Mouse (Mus musculus) Patski (cell line): Measurements from ENCODE around the gene Ntm. TPM values are rescaled to one million over a fixed set of nuclear protein-coding genes. Genes with fewer than 3 reads are reported as not detected.

Experiments
- ATAC-seq: fragments of 100-300 bp; one replicate; pipeline ENCODE4 v1.8.0; 2021
- CTCF ChIA-PET: fragments of 350-600 bp; sonication (Branson Sonifier 250); formaldehyde crosslinking; loops from one replicate; lab custom pipeline; 2022; ENCODE audit warnings: inconsistent platforms; lab: Charles Lee
- POLR2A ChIA-PET: fragments of 350-600 bp; sonication (Branson Sonifier 250); formaldehyde crosslinking; loops from one replicate; lab custom pipeline; 2022; ENCODE audit warnings: antibody characterized with exemption, inconsistent platforms; lab: Charles Lee
- DNase-seq: peaks from one replicate; pipeline ENCODE4 v3.0.0-alpha.2; 2011; ENCODE audit warnings: low read depth, low spot score
- H3K27me3 ChIP-seq: fragments of 371-371 bp; one replicate; pipeline ENCODE4 v1.5.1; 2021
- CTCF ChIP-seq: fragments of 100-300 bp; IDR thresholded peaks from one replicate; pipeline ENCODE4 v1.5.1; 2021
- in situ Hi-C: fragments of 300-500 bp; cut with MboI; formaldehyde crosslinking; loops from 3 replicates; pipeline ENCODE4 v1.11.1; 2018; ENCODE audit warnings: low pct_unique_long_range_greater_than_20kb, mixed read lengths
- polyA plus RNA-seq: library from polyadenylated mRNA; unstranded; gene quantifications from one replicate; pipeline ENCODE4 v1.2.3, GENCODE M21; 2021

The Ntm gene
- polyA plus RNA-seq, 1 experiment from 2014 or later = 13.4 TPM

- no peak for TF ChIP-seq CTCF
- in situ Hi-C loops = no loop called here
- no peak for DNase-seq
- no peak for ATAC-seq
- POLR2A ChIA-PET = no interaction called here
- H3K27me3 ChIP-seq = peaks cover 3% of the 10 kb centered on the region
- CTCF ChIA-PET = no interaction called here
Measured at GRCm38 (mm10) chr9:29534773-29535172, 428.2 kb downstream of the Ntm start.

GRCm38 (mm10) chr9:29534304-29534703 is 428.6 kb downstream of the Ntm start:
- no peak for ATAC-seq
- no peak for TF ChIP-seq CTCF
- in situ Hi-C loops = no loop called here

GRCm38 (mm10) chr9:29533556-29533955 is 429.4 kb downstream of the Ntm start:
- in situ Hi-C loops = no loop called here
- CTCF ChIA-PET = no interaction called here
- ATAC-seq = no peak
- POLR2A ChIA-PET = no interaction called here
- TF ChIP-seq CTCF = no peak
- no peak for DNase-seq
- H3K27me3 ChIP-seq = peaks cover 9% of the 10 kb centered on the region

More at GRCm38 (mm10) chr9:29534304-29534703, 428.6 kb downstream of the Ntm start:
- peaks cover 3% of the 10 kb centered on the region for H3K27me3 ChIP-seq
- ChIA-PET CTCF (no interaction called here), POLR2A (no interaction called here)
- DNase-seq = no peak

GRCm38 (mm10) chr9:29531147-29531917 is 431.6 kb downstream of the Ntm start:
- H3K27me3 ChIP-seq = peaks cover 27% of the 10 kb centered on the region
- POLR2A ChIA-PET = no interaction called here
- CTCF ChIA-PET = interaction anchor here (0.7 kb wide), 1 partner anchor 11 kb away, joined by 3 read pairs; no protein-coding TSS in a partner anchor
- DNase-seq = no peak
- no peak for TF ChIP-seq CTCF
- in situ Hi-C loops = no loop called here
- no peak for ATAC-seq

GRCm38 (mm10) chr9:29524109-29524508 is 438.8 kb downstream of the Ntm start:
- in situ Hi-C loops = no loop called here
- POLR2A ChIA-PET = no interaction called here
- ATAC-seq = no peak

GRCm38 (mm10) chr9:29523221-29523620 is 439.7 kb downstream of the Ntm start:
- ChIA-PET POLR2A (interaction anchor here (0.6 kb wide), 1 partner anchor 81 kb away, joined by 3 read pairs; no protein-coding TSS in a partner anchor), CTCF (interaction anchor here (1.0 kb wide), 1 partner anchor 33 kb away, joined by 3 read pairs; no protein-coding TSS in a partner anchor)
- TF ChIP-seq CTCF = no peak
- ATAC-seq = no peak
- peaks cover 34% of the 10 kb centered on the region for H3K27me3 ChIP-seq
- no peak for DNase-seq
- in situ Hi-C loops = no loop called here

More at GRCm38 (mm10) chr9:29524109-29524508, 438.8 kb downstream of the Ntm start:
- DNase-seq = no peak
- CTCF ChIA-PET = no interaction called here
- no peak for TF ChIP-seq CTCF
- H3K27me3 ChIP-seq = peaks cover 42% of the 10 kb centered on the region

- POLR2A ChIA-PET = no interaction called here
- ATAC-seq (no peak), DNase-seq (no peak)
- in situ Hi-C loops = no loop called here
- no peak for TF ChIP-seq CTCF
- CTCF ChIA-PET = no interaction called here
- peaks cover 26% of the 10 kb centered on the region for H3K27me3 ChIP-seq
Measured at GRCm38 (mm10) chr9:29519181-29519580, 443.8 kb downstream of the Ntm start.

- ChIA-PET CTCF (no interaction called here), POLR2A (no interaction called here)
- no peak for TF ChIP-seq CTCF
- H3K27me3 ChIP-seq = peaks cover 12% of the 10 kb centered on the region
- in situ Hi-C loops = no loop called here
- ATAC-seq (no peak), DNase-seq (no peak)
Measured at GRCm38 (mm10) chr9:29516688-29517087, 446.3 kb downstream of the Ntm start.

- no peak for TF ChIP-seq CTCF
- in situ Hi-C loops = no loop called here
- CTCF ChIA-PET = no interaction called here
- POLR2A ChIA-PET = no interaction called here
- ATAC-seq (no peak), DNase-seq (no peak)
- peaks cover 20% of the 10 kb centered on the region for H3K27me3 ChIP-seq
Measured at GRCm38 (mm10) chr9:29514588-29515356, 448.2 kb downstream of the Ntm start.

- DNase-seq = no peak
- ChIA-PET CTCF (no interaction called here), POLR2A (no interaction called here)
- no peak for ATAC-seq
- TF ChIP-seq CTCF = no peak
- peaks cover 32% of the 10 kb centered on the region for H3K27me3 ChIP-seq
- in situ Hi-C loops = no loop called here
Measured at GRCm38 (mm10) chr9:29496002-29496401, 466.9 kb downstream of the Ntm start.

- in situ Hi-C loops = no loop called here
- ATAC-seq (no peak), DNase-seq (no peak)
- POLR2A ChIA-PET = no interaction called here
- TF ChIP-seq CTCF = no peak
- CTCF ChIA-PET = no interaction called here
- H3K27me3 ChIP-seq = peaks cover 34% of the 10 kb centered on the region
Measured at GRCm38 (mm10) chr9:29482272-29482671, 480.7 kb downstream of the Ntm start.
